Mouse (Mus musculus) megakaryocyte-erythroid progenitor cell, adult 5-6 weeks (primary cell): ENCODE data around the gene Drc3. TPM values are rescaled to one million over a fixed set of nuclear protein-coding genes. Genes with fewer than 3 reads are reported as not detected.
A peak's percentile ranks its signal among the peaks of the same experiment; 100 is the strongest.

Experiments used
- ATAC-seq: replicated peaks from 2 replicates; pipeline ENCODE4 v1.8.0; 2016; ENCODE audit warnings: mild to moderate bottlenecking, inconsistent platforms; ENCODE audit not compliant: severe bottlenecking, poor library complexity, low FRiP score, low TSS enrichment
- total RNA-seq, 2 experiments: library from RNA; stranded (forward) in 1 of 2; stranded (reverse) in 1 of 2; fragments of 200-1000, 215-1000 nt in 1 of 2; fragments of >200 nt in 1 of 2; fragmentation: Nextera tagmentation in 1 of 2; gene quantifications; 2 replicates each; pipeline ENCODE4 v1.2.3; 2014 to 2017

The Drc3 gene
- total RNA-seq (2014; fragmentation: Nextera tagmentation) (0.68 TPM in 1 of 2 replicates, not detected in the other), total RNA-seq (2017) (0.19 and 0.66 TPM in 2 replicates)

GRCm38 (mm10) chr11:60352559-60353411, at the start of gene Drc3, which contains the start of gene Tom1l2:
Gene Drc3 (plus strand): TSS chr11:60353329.
Gene Tom1l2 (minus strand): TSS chr11:60352905.
- ATAC-seq: peak; percentile 97

DNA sequence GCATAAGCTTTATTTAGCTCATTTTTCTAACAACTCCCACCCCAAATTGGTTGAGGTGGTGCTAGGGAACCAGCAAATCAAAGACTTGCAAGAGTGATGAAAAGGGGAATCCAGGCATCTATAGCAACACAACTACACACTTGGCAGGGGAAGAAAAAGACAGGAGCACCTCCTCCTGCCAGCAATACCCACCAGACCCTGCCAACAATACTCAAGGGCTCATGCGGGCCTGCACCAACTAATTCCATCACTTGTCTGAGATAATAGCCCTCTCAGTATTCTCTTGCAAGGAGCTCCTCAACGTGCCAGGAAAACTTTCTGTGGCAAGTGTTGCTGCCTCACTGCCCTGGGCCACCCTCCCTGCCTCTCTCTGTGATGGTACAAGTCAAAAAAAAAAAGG, 49.6 kb upstream of the Drc3 start:
- no peak for ATAC-seq

DNA sequence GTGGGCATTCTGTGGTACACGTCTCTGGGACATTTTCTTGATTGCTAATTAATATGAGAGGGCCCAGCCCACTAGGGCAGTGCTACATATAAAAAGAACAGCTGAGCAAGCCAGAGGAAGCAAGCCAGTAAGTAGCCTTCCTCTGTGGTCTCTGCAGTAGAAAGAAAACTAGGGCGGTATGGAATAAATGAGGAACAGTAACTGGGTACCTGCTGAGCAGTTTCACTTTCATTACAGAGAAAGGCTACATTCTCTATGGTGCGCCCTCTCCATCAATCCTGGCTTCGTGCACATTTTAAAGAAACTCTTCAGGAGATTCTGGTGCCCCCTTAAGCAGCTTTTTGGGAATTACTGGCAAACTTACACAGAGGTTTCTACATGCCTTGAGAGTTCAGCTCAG, 47.5 kb upstream of the Drc3 start:
- no peak for ATAC-seq

DNA sequence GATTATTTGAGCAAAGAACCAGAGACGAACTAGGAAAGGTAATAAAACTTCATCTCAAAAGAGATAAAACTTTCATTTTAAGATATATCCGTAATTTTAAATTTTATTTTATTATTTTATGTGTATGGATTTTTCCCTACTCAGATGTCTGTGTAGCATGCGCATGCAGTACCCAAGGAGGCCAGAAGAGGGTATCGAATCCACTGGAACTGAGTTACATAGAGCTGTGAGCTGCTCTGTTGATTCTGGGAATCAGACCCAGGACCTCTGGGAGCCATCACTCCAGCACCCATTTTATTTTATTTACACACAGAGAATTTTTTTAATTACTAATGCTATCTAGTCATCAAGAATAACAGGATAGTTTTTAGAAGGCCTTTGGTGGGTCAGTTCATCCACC, 46.3 kb upstream of the Drc3 start:
- peak; percentile 69; the same call in 1 of the 2 replicates for ATAC-seq

DNA sequence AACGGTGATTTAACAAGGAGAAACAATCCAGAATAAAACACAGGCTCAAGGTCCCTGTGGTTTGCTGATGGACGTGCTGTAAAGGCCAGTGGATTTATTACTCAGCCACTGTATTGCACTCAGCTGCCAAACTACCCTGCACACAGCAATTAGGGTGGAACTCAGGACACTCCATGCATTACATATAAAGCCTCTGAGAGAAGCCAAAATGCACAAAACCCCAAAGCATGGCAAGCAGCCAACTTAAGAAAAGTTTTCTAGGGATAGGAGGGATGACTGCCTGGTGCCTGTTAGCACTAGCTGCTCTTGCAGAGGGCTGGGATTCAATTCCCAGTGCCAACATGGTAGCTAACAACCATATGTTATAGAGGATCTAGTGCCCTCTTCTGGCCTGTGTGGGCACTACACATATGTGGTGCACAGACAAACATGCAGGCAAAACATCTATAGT, 45.7 kb upstream of the Drc3 start:
- peak; percentile 44; the same call in 1 of the 2 replicates for ATAC-seq

DNA sequence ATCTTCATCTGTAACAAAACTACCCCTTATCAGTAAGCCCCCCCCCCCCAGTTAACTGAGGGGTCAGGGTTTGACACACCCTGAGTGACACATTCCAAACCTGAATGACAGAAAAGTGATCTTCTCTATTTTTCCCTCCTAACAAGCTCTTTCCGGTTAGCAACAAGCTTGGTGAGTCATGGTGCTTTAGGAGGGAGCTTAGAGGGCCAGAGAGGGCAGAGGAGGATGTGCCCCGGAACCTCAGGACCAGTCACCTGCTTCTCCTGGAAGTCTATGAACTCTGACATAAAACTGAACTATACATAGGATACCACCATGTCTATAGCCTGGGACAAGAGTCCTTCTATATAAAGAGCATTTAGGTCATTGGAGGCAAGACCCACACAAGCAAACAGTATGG, 45.1 kb upstream of the Drc3 start:
- no peak for ATAC-seq

- ATAC-seq: no peak
Observed at GRCm38 (mm10) chr11:60308506-60309116, 44.5 kb upstream of the Drc3 start.

DNA sequence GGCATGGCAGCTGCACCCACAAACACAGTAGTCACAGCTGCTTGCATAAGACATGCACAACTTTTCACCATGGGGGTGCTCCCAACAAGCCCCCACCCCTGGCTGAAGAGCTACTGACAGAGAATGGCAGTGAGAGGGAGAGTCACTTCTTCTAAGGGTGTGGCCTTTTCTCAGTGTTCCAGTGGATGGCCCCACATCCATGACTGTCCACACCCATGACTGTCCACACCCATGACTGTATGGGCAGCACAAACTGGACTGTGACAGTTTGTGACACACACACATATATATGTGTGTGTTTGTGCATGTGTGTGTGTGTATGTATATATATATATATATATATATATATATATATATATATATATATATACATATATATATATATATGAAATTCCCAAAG, 43.3 kb upstream of the Drc3 start:
- ATAC-seq: no peak

- ATAC-seq: no peak
Observed at GRCm38 (mm10) chr11:60311025-60311854, 41.9 kb upstream of the Drc3 start.

DNA sequence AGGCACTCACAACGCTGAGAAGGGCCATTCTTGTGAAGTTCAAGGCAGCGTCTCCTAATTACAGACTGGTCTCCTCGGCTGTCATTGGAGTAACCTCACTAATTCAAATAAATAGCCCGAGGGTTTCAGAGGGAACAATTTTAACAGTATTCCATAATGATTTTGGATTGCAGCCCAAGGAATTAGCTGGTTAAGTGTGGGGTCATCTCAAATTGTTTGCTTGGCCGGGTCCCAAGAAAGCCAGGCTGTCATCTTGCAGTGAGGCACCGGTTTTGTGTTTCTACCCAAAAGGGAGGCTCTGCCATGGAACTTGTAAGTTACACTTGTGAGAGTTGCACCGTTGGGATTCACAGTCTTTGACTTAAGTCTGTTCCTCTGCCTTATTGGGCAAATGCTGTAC, 36.9 kb upstream of the Drc3 start:
- no peak for ATAC-seq

DNA sequence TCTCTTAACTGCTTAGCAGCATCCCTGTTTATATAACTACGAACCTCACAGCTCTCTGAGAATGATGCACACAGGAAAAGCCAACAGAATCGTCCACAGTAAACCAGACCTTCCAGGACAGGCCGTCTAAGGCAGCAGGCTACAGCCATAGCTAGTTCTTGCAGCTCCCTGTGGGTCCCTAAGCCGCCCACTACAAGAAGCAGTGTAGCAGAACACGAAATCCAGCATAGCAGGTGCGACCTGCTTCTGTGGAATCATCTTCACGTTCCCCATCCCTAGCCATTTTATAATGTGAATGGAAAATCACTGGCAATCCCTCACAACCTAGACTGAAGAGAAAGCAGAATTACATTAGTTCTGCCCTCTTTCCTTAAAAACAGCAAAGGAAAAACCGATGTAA, 36.2 kb upstream of the Drc3 start:
- ATAC-seq: no peak

DNA sequence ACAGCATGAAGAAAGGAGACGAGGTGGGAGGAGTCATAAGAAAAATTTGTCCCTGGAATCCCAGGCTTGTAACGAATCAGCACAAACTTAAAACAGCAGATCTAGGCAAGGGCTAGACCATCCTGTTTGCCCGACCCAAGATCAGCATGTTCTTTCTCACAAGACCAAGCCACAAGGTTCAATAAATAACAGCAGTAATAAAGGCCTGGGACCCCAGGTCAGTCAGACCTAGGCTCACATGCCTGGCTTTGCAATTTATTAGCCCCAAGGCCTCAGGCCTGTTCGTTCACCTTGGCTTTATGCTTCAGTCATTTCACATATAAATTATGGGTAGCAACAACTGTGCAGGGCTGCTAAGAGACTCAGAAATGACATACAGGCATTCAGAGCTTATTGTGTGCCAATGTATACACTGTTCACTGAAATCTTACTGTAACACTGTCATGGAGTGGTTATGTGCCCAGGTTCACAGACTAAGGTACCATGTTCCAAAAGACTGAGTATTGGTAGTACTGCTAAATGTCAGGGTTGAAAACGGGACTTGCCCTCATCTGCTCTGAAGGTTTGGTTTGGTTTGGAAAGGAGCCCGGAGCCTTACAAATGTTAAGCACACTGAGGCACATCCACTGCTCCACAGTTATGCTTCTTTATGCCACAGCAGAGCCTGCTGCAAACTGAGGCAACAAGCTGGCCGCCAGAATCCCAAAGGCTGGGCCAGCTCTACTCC, 35.6 kb upstream of the Drc3 start:
- no peak for ATAC-seq

GRCm38 (mm10) chr11:60318716-60319115, 34.4 kb upstream of the Drc3 start:
- peak; percentile 69 for ATAC-seq

GRCm38 (mm10) chr11:60319257-60320066, 33.7 kb upstream of the Drc3 start:
- ATAC-seq: 0 out of 2 replicates have a peak, but pooled peaks have one; percentile 21

DNA sequence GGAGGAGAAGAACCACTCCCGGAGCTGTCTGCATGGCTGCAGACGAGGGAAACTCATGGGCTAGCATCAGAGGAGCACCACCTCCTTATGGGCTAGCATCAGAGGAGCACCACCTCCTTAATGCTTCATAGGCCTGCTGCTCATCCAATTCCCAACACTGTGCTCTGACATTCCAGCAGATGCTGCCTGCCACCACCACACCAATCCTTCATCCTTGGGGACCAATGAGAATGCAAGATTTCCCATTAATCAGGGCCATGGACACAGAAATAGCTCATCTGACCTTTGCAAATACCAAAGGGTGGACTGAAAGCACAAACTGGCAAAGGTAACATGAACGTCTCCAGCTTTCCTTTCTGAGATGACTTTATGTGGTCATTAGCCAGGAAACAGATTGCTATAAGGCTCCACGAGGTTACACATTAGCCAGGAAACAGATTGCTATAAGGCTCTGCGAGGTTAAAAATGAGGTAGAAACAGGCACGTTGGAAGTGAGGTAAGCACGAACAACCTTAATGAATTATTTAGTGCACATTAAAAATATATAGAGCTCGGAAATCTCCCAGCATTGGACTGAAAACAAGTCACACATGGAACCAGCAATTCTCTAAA, 32.6 kb upstream of the Drc3 start:
- no peak for ATAC-seq

GRCm38 (mm10) chr11:60321438-60321837, 31.7 kb upstream of the Drc3 start:
- no peak for ATAC-seq

GRCm38 (mm10) chr11:60323731-60324130, 29.4 kb upstream of the Drc3 start:
- no peak for ATAC-seq

- ATAC-seq: no peak
Observed at GRCm38 (mm10) chr11:60330551-60330950, 22.6 kb upstream of the Drc3 start.
